Mouse (Mus musculus) forebrain, embryonic 12.5 days (tissue): ENCODE results near the gene St7. TPM values are rescaled to one million over a fixed set of nuclear protein-coding genes. Genes with fewer than 3 reads are reported as not detected.

Source experiments
- ATAC-seq: fragments of 200-750 bp; cut with Nextera tagmentation; 2 replicates; pipeline ENCODE4 v1.8.0; 2017; ENCODE audit warnings: moderate TSS enrichment; ENCODE audit not compliant: low FRiP score
- H3K27ac ChIP-seq: fragments of 300-500 bp; sonication (generic); 2 replicates; pipeline ENCODE4 v1.5.1; 2016; ENCODE audit warnings: mild to moderate bottlenecking
- H3K27me3 ChIP-seq: fragments of 300-500 bp; sonication (generic); 2 replicates; pipeline ENCODE4 v1.6.1; 2016; ENCODE audit warnings: mild to moderate bottlenecking
- H3K36me3 ChIP-seq: fragments of 300-500 bp; sonication (generic); replicated peaks from 2 replicates; pipeline ENCODE4 v1.6.1; 2016; ENCODE audit warnings: mild to moderate bottlenecking
- H3K4me1 ChIP-seq: fragments of 300-500 bp; sonication (generic); 2 replicates; pipeline ENCODE4 v1.6.1; 2016
- H3K4me2 ChIP-seq: fragments of 300-500 bp; sonication (generic); 2 replicates; pipeline ENCODE4 v1.6.1; 2016; ENCODE audit warnings: mild to moderate bottlenecking, moderate library complexity
- H3K4me3 ChIP-seq: fragments of 300-500 bp; sonication (generic); replicated peaks from 2 replicates; pipeline ENCODE4 v1.5.1; 2016; ENCODE audit warnings: mild to moderate bottlenecking
- H3K9ac ChIP-seq: fragments of 300-500 bp; sonication (generic); 2 replicates; pipeline ENCODE4 v1.6.1; 2016; ENCODE audit warnings: mild to moderate bottlenecking
- H3K9me3 ChIP-seq: fragments of 300-500 bp; sonication (generic); 2 replicates; pipeline ENCODE4 v1.6.1; 2016
- WGBS: fragments of 180-500 bp; shearing (Covaris S2); methylation state at CpG from one replicate; pipeline ENCODE4 v1.1.7; 2016; 5-methylcytosine and 5-hydroxymethylcytosine counted together
- polyA plus RNA-seq: library from polyadenylated mRNA; unstranded; fragments of >200 nt; fragmentation: Nextera tagmentation; extraction: Ambion mirVana; gene quantifications from 2 replicates; pipeline ENCODE4 v1.2.1, GENCODE M21; 2016

Gene St7
- polyA plus RNA-seq, 1 experiment from 2014 or later = 48.6 TPM

DNA sequence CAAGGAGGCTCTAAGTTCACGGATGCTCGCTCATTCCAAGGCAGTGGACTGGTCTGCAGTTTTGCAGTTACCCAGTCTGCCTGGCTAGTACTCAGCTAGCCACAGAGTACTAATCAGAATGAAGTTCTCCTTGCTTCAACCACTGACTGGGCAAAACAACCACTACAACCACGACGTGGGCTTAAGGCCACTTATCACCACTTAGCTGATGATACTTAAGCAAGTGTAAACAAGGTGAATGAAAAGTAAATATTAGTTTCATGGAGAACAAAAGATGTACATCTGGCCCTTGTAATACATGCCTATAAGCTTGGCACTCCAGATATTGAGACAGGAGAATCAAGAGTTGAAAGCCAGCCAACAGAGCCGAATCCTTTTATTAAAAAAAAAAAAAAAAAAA, 253.7 kb downstream of the St7 start:
- Histone ChIP-seq H3K9me3 (no peaks in the 10 kb centered on the region), H3K4me3 (no peak overlapping the region), H3K27ac (no peak overlapping the region), H3K4me1 (no peaks in the 10 kb centered on the region), H3K27me3 (no peaks in the 10 kb centered on the region), H3K9ac (no peak overlapping the region), H3K4me2 (no peak overlapping the region), H3K36me3 (0 out of 2 replicates have a peak, but pooled peaks cover 3% of the 10 kb centered on the region)
- 72% methylated on average over 5 of the region's 5 CpGs for WGBS
- no peak for ATAC-seq

DNA sequence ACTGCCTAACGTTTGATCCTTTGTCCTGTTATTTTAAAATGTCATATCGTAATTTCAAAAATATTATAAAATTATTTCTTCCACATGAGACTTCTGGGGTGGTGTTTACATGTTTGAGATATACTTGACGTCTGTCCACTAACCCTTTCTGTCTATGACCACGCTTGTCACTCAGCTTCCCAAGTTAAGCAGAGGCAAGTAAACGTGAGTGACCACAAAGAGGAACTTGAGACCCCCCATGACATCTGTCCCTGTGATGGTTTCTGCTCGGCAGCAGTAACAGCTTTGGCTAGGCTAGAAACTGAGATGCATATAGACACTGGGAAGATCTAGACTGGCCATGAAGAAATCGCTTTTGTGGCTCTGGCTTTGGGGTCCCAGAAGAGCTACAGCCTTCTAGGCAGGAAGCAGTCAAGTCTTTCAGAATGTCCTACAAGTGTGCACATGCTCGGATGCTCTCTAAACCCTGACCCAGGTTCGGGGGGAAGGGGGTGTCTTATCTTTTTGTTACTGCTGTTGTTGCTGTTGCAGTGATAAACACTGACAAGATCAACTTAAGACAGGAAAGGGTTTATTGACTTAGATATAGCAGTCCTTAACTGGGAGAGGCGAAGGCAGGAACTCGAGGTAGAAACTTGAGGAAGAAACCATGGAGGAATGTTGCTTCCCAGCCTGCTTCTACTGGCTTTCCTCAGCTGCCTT, 254.5 kb downstream of the St7 start:
- H3K36me3 ChIP-seq = 0 out of 2 replicates have a peak, but pooled peaks cover 3% of the 10 kb centered on the region
- H3K4me1 ChIP-seq = no peaks in the 10 kb centered on the region
- no peak overlapping the region for H3K4me3 ChIP-seq
- no peak overlapping the region for H3K9ac ChIP-seq
- H3K27me3 ChIP-seq = no peaks in the 10 kb centered on the region
- 84% methylated on average over 11 of the region's 11 CpGs for whole genome bisulfite sequencing
- no peaks in the 10 kb centered on the region for H3K9me3 ChIP-seq
- no peak overlapping the region for H3K27ac ChIP-seq
- H3K4me2 ChIP-seq = no peak overlapping the region
- ATAC-seq = no peak

DNA sequence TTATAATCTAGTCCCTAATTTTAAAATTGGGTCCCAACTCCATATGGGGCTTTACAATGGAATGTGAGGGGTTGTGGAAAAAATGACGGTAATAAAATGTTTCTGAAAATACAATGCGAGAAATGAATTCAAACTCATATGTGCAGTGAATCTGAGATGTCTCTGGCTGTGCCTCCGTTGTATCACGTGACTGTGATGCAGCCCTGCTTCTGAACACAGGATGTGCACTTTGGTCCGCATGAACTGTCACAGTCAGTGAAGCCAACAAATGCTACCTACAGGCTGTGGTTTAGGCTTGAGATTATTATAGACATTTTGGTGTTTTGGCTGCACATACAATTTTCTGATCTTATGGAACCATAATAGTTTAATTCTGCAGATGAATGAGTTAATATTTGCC, 256.4 kb downstream of the St7 start:
- WGBS = 92% methylated on average over 5 of the region's 5 CpGs
- H3K9ac ChIP-seq = no peak overlapping the region
- no peaks in the 10 kb centered on the region for H3K36me3 ChIP-seq
- ATAC-seq = no peak
- H3K4me2 ChIP-seq = no peak overlapping the region
- no peak overlapping the region for H3K4me3 ChIP-seq
- no peaks in the 10 kb centered on the region for H3K4me1 ChIP-seq
- H3K27me3 ChIP-seq = no peaks in the 10 kb centered on the region
- H3K27ac ChIP-seq = no peak overlapping the region
- H3K9me3 ChIP-seq = no peaks in the 10 kb centered on the region

DNA sequence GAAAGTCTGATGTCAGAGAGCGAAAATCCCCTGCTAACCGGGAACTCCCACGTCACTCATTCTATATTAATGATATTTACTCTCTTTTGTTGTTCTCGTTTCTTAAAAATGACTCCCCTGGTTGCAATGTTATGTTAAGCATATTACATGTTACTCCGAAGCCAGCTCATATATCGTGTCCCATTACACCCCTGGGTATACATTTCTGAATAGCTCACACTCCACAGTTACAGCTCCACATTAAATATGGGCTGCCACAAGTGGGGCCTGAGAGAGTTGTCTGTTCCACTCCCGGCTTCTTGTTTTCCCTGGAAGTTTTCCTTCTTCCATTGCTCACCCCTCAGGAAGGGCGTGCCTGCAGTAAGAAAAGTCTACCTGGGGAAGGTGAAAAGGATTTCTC, 259.0 kb downstream of the St7 start:
- no peaks in the 10 kb centered on the region for H3K9me3 ChIP-seq
- no peak overlapping the region for H3K9ac ChIP-seq
- H3K4me2 ChIP-seq = no peak overlapping the region
- 89% methylated on average over 8 of the region's 8 CpGs for WGBS
- ATAC-seq = no peak
- H3K27ac ChIP-seq = no peak overlapping the region
- no peak overlapping the region for H3K4me3 ChIP-seq
- H3K36me3 ChIP-seq = no peaks in the 10 kb centered on the region
- no peaks in the 10 kb centered on the region for H3K27me3 ChIP-seq
- H3K4me1 ChIP-seq = no peaks in the 10 kb centered on the region

DNA sequence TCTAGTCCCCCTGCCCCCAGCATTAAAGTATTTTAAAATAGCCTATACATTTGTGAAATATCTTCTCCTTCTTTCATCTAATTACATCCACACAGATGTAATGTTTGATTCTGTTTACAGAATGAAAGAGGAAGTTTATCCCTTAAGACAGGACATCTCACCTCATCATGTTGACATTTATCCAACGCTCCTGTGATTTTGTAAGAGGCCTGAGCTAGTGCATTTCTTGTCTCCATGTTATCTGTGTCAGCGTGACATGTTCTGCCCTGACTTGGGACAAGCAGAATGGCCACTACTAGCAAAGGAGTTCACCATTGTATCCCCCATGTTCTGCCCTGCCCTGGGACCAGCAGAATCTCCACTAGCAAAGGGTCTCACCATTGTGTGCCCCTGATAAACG, 270.7 kb downstream of the St7 start:
- H3K4me2 ChIP-seq = no peak overlapping the region
- H3K27ac ChIP-seq = no peak overlapping the region
- H3K4me1 ChIP-seq = no peaks in the 10 kb centered on the region
- 77% methylated on average over 3 of the region's 3 CpGs for WGBS
- no peak overlapping the region for H3K9ac ChIP-seq
- H3K27me3 ChIP-seq = no peaks in the 10 kb centered on the region
- no peak for ATAC-seq
- H3K9me3 ChIP-seq = no peaks in the 10 kb centered on the region
- no peak overlapping the region for H3K4me3 ChIP-seq
- no peaks in the 10 kb centered on the region for H3K36me3 ChIP-seq

DNA sequence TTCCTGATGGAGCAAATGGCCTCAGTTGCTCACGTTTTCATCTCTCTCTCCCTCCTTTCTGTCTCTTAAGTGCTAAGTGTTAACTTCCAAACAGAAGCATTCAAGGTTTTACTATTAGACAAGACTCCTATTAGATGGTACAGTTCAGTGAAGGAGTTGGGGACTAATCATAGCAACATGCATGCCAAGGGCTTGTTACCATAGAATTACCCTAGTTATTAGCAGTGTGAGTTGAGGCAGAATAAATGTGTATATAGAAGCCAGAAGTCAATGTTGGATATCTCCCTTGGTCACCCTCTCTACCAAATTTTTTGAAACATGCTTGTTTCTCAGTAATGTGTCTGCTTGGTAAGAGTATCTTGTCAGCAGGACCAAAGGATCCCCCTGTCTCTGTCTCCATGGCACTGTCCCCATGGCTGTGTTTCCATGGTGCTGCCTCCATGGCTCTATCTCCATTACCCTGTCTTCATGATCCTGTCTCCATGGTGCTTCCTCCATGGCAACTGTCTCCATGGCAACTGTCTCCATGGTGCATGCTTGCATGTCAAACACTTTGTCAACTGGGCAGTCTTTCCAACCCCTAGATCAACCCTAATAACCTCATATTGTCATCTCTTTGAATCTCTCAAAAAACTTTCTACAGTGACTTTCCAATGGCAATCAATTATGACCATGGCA, 275.9 kb downstream of the St7 start:
- no peaks in the 10 kb centered on the region for H3K27me3 ChIP-seq
- H3K9ac ChIP-seq = no peak overlapping the region
- H3K9me3 ChIP-seq = no peaks in the 10 kb centered on the region
- 69% methylated on average over 1 of the region's 1 CpGs for WGBS
- no peak overlapping the region for H3K4me3 ChIP-seq
- peak; percentile 90 for ATAC-seq
- H3K4me1 ChIP-seq = no peaks in the 10 kb centered on the region
- H3K4me2 ChIP-seq = no peak overlapping the region
- no peaks in the 10 kb centered on the region for H3K36me3 ChIP-seq
- H3K27ac ChIP-seq = no peak overlapping the region

DNA sequence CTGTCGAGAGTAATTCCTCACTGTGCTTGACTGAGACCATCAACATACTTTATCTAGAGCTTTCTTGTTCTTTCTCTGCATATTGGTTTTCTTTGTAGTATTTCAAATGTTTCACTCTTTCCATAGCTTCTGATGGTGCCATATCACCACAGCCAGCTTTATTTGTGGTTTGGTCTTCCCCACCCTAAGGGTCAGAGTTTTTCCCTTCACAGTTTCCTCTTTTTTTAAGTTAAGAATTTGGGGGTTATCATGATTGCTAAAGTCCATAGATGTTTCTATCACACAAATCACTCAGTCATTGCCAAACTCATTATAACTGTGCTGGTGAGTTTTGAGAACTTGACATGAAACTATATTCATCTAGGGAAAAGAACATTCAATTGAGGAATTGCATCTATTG, 277.1 kb downstream of the St7 start:
- no peak for ATAC-seq
- no peak overlapping the region for H3K4me2 ChIP-seq
- H3K36me3 ChIP-seq = no peaks in the 10 kb centered on the region
- no peak overlapping the region for H3K4me3 ChIP-seq
- no peaks in the 10 kb centered on the region for H3K27me3 ChIP-seq
- H3K9ac ChIP-seq = no peak overlapping the region
- H3K4me1 ChIP-seq = no peaks in the 10 kb centered on the region
- H3K27ac ChIP-seq = no peak overlapping the region
- H3K9me3 ChIP-seq = no peaks in the 10 kb centered on the region
- 90% methylated on average over 1 of the region's 1 CpGs for WGBS

DNA sequence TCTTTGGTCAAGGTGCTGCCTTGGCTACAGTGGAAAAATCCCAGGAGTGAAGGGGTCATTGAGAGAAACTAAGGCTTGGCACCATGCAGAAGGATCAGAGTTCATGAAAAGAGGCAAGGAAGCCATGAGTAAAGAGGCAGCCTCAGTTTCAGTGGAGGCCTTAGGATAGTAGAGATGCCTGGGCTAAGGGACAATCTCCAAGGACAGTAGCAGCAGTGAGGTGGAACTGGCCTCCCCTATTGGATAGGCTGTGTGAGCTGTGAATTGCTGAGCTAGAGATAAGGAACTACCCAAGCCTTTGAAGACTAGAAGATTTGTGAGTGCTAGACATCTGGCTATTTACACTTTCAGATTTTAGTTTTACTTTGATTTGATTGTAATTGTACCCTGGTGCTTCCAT, 278.7 kb downstream of the St7 start:
- Histone ChIP-seq H3K27me3 (no peaks in the 10 kb centered on the region), H3K4me1 (no peaks in the 10 kb centered on the region), H3K9me3 (no peaks in the 10 kb centered on the region), H3K9ac (no peak overlapping the region), H3K36me3 (no peaks in the 10 kb centered on the region), H3K4me2 (no peak overlapping the region), H3K27ac (no peak overlapping the region), H3K4me3 (no peak overlapping the region)
- no peak for ATAC-seq

DNA sequence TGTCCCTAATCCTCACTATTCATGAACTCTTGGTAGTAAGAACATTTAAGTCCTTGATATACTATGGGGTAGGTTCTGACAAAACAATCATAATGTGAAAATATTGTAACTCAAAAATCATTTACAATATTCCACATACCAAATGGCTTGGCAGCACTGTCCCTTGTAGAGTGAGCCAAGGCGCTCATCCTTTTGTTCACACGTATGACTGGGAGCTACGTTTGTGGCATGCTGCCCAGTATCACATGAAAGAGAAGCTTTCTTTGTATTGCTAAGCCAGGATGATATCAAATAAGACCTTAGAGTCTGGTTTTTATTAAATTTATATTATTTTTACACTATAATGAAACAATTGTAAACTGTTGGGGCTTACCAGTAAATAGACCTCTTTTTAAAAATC, 281.7 kb downstream of the St7 start:
- Histone ChIP-seq H3K4me2 (no peak overlapping the region), H3K36me3 (no peaks in the 10 kb centered on the region), H3K9ac (no peak overlapping the region), H3K4me1 (no peaks in the 10 kb centered on the region), H3K9me3 (no peaks in the 10 kb centered on the region), H3K27ac (no peak overlapping the region), H3K4me3 (no peak overlapping the region), H3K27me3 (no peaks in the 10 kb centered on the region)
- WGBS = 84% methylated on average over 3 of the region's 3 CpGs
- ATAC-seq = no peak

DNA sequence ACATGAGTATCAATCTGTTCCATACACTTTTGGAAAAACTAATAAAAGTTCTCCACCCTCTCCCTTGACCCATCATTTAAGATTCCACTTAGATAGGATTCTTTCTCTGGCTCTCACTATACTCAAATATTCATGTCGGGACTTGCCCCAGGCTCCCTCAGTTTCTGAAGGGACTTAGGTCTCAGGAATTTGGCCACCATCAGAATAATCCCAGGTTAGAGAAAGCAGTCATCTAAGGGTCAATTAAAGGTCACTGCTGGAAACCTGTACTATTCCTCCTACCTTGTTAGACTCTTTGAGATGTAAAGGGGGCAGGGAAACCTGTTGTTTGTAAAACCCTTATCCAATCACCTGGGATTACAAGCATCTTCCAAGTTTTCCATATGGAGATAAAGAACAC, 284.4 kb downstream of the St7 start:
- H3K36me3 ChIP-seq = no peaks in the 10 kb centered on the region
- H3K9ac ChIP-seq = no peak overlapping the region
- H3K9me3 ChIP-seq = no peaks in the 10 kb centered on the region
- ATAC-seq = no peak
- H3K4me2 ChIP-seq = no peak overlapping the region
- no peaks in the 10 kb centered on the region for H3K4me1 ChIP-seq
- no peaks in the 10 kb centered on the region for H3K27me3 ChIP-seq
- no peak overlapping the region for H3K4me3 ChIP-seq
- 73% methylated on average over 1 of the region's 1 CpGs for WGBS
- no peak overlapping the region for H3K27ac ChIP-seq

DNA sequence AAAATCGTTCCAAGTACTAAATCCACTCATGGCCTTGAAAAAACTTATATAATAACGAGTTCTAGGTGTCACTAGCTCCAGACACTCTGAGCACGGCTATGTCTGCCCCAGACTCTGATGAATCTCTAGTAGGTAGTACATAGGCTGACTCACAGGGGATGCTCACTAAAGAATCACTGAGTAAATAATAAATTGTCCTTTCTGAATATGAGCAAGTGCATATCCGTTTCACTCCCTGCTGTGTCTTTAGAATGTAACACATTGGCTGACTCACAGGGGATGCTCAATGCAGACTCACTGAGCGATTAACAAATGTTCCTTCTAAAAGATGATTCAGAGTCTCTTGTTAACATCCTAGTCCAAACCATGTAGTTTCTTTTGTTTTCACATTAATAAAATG, 285.6 kb downstream of the St7 start:
- Histone ChIP-seq H3K27ac (no peak overlapping the region), H3K4me2 (no peak overlapping the region), H3K9ac (no peak overlapping the region), H3K27me3 (no peaks in the 10 kb centered on the region), H3K9me3 (no peaks in the 10 kb centered on the region), H3K4me1 (no peaks in the 10 kb centered on the region), H3K4me3 (no peak overlapping the region), H3K36me3 (no peaks in the 10 kb centered on the region)
- no peak for ATAC-seq
- WGBS = 83% methylated on average over 5 of the region's 5 CpGs

DNA sequence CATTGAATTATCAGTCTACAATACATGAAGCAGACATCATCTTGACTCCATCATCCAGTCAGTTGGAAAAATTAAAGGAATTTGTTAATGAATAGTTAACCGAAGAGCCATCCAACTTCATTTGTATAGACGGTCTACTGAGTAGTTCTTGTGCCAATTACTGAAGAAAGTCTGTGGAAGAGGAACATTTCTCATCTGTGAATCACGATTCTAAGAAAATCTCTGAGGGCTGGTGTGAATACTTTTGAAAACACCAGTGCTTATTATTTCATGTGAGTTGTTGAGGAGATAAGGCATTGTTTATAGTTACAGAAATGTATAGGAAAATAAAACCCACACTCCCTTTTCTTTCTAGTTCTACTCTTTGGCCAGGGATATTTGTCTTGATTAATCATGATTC, 286.1 kb downstream of the St7 start:
- 87% methylated on average over 3 of the region's 3 CpGs for WGBS
- no peak for ATAC-seq
- no peaks in the 10 kb centered on the region for H3K9me3 ChIP-seq

DNA sequence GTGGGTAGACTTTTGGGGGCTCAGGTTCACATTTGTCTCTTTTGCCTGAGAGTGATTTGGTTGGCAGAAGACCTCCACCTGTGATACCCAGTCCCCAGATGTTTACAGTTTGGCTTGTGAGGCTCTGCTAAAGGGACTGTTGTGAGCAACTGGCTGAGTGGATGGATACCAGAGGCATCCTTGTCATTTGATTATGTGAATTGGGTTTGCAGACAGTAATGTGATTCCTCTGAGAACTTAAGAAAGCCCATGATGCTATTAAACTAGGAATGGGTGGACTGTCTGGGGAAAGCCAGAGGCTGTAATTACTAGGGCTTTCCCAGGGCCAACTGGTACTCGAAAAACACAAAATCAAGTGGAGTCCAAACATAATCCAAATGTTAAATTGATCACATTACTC, 286.6 kb downstream of the St7 start:
- no peak overlapping the region for H3K27ac ChIP-seq
- no peaks in the 10 kb centered on the region for H3K27me3 ChIP-seq
- H3K9ac ChIP-seq = no peak overlapping the region
- H3K4me1 ChIP-seq = no peaks in the 10 kb centered on the region
- no peaks in the 10 kb centered on the region for H3K9me3 ChIP-seq
- no peak for ATAC-seq
- H3K36me3 ChIP-seq = no peaks in the 10 kb centered on the region
- WGBS = 80% methylated on average over 1 of the region's 1 CpGs
- H3K4me3 ChIP-seq = no peak overlapping the region
- H3K4me2 ChIP-seq = no peak overlapping the region

More for the DNA sequence above, 286.1 kb downstream of the St7 start:
- Histone ChIP-seq H3K4me1 (no peaks in the 10 kb centered on the region), H3K9ac (no peak overlapping the region), H3K4me3 (no peak overlapping the region), H3K4me2 (no peak overlapping the region), H3K27me3 (no peaks in the 10 kb centered on the region), H3K27ac (no peak overlapping the region), H3K36me3 (no peaks in the 10 kb centered on the region)
